Comparison of ENCODE assay signal across 24 mouse cellular contexts in genomic region chr9:14832046-14832445, GRCm38 (mm10). TPM values are rescaled to one million over a fixed set of nuclear protein-coding genes. Genes with fewer than 3 reads are reported as not detected.
A peak's percentile ranks its signal among the peaks of the same experiment; 100 is the strongest.
DNase-seq lines count a peak whose midpoint lies in the region; ATAC-seq and TF ChIP-seq lines count a peak whose summit lies in the region.
"Had no signal": no experiment of that assay in that cellular context is flagged by ENCODE, and none has a peak within 500 bp of the region (broad histone marks: within the 10 kb centered on the region; RNA-seq: fewer than 3 reads in every experiment).

No protein-coding gene starts in this region.

- TF ChIP-seq POLR2A in liver, adult 2 months (IDR thresholded peaks at IDR 0.05; ENCODE audit: extremely low read depth, insufficient read depth, low read length), result no peak
- no peak for TF ChIP-seq POLR2A in ES-Bruce4 (IDR thresholded peaks at IDR 0.05; ENCODE audit: insufficient read depth, low read length)

- no peaks in the 10 kb centered on the region for H3K27me3 ChIP-seq in forebrain, postnatal 0 days (ENCODE audit: insufficient read depth, low read length)
- H3K27me3 ChIP-seq in forebrain, embryonic 12.5 days, result no peaks in the 10 kb centered on the region
- H3K27me3 ChIP-seq in liver, adult 2 months (ENCODE audit: control insufficient read depth, insufficient read depth, low read length), result no peaks in the 10 kb centered on the region
- no peaks in the 10 kb centered on the region for H3K27me3 ChIP-seq in ES-Bruce4 (ENCODE audit: control insufficient read depth, insufficient read depth, low read length, poor library complexity, severe bottlenecking)
- no peaks in the 10 kb centered on the region for H3K27me3 ChIP-seq in neural tube, embryonic 15.5 days (replicated peaks)
- H3K27me3 ChIP-seq: embryonic facial prominence, embryonic 12.5 days; heart, embryonic 15.5 days; hindbrain, embryonic 12.5 days; limb, embryonic 12.5 days; neural tube, embryonic 13.5 days had no signal

- ATAC-seq in forebrain, postnatal 0 days, result no peak
- no peak for ATAC-seq in forebrain, embryonic 12.5 days (ENCODE audit: low FRiP score)
- peak; percentile 46; the same call in 1 of the 2 replicates for ATAC-seq in monocyte, adult 5-6 weeks (replicated peaks; ENCODE audit: insufficient number of reproducible peaks, low FRiP score, low TSS enrichment, poor library complexity, severe bottlenecking)
- no peak for ATAC-seq in neural tube, embryonic 15.5 days (ENCODE audit: low FRiP score)
- ATAC-seq: forebrain, embryonic 14.5 days had no signal

- no peaks in the 10 kb centered on the region for H3K4me1 ChIP-seq in forebrain, postnatal 0 days (ENCODE audit: insufficient read depth)
- no peaks in the 10 kb centered on the region for H3K4me1 ChIP-seq in forebrain, embryonic 12.5 days
- no peaks in the 10 kb centered on the region for H3K4me1 ChIP-seq in liver, adult 2 months (ENCODE audit: control insufficient read depth, insufficient read depth, low read length)
- no peaks in the 10 kb centered on the region for H3K4me1 ChIP-seq in ES-Bruce4 (ENCODE audit: control insufficient read depth, insufficient read depth, low read length)
- H3K4me1 ChIP-seq in neural tube, embryonic 15.5 days, result no peaks in the 10 kb centered on the region
- H3K4me1 ChIP-seq: embryonic facial prominence, embryonic 12.5 days; heart, embryonic 15.5 days; hindbrain, embryonic 12.5 days; limb, embryonic 12.5 days; neural tube, embryonic 13.5 days had no signal

- H3K79me2 ChIP-seq in liver, adult 2 months (ENCODE audit: control insufficient read depth, insufficient read depth, low read length), result no peaks in the 10 kb centered on the region

- H3K4me3 ChIP-seq in forebrain, postnatal 0 days (ENCODE audit: low read depth, low read length), result no peak overlapping the region
- H3K4me3 ChIP-seq in forebrain, embryonic 12.5 days (replicated peaks), result no peak overlapping the region
- H3K4me3 ChIP-seq in liver, adult 2 months (ENCODE audit: insufficient read depth, low read depth, low read length), result no peak overlapping the region
- H3K4me3 ChIP-seq in ES-Bruce4 (ENCODE audit: low read depth, low read length), result no peak overlapping the region
- H3K4me3 ChIP-seq in neural tube, embryonic 15.5 days (replicated peaks), result no peak overlapping the region
- H3K4me3 ChIP-seq: embryonic facial prominence, embryonic 12.5 days; erythroblast, embryonic 14.5 days; heart, embryonic 15.5 days; hindbrain, embryonic 12.5 days; limb, embryonic 12.5 days; neural tube, embryonic 13.5 days had no signal

- TF ChIP-seq EP300 in ES-Bruce4 (IDR thresholded peaks at IDR 0.05; ENCODE audit: insufficient read depth, low read depth, low read length), result no peak

- H3K36me3 ChIP-seq in forebrain, postnatal 0 days (ENCODE audit: insufficient read depth), result peaks cover 32% of the 10 kb centered on the region
- peaks cover 73% of the 10 kb centered on the region for H3K36me3 ChIP-seq in forebrain, embryonic 12.5 days (replicated peaks)
- H3K36me3 ChIP-seq in liver, adult 2 months (ENCODE audit: control insufficient read depth, insufficient read depth, low read length), result peaks cover 24% of the 10 kb centered on the region
- peaks cover 43% of the 10 kb centered on the region for H3K36me3 ChIP-seq in ES-Bruce4 (ENCODE audit: control insufficient read depth, insufficient read depth, low read length, poor library complexity, severe bottlenecking)
- H3K36me3 ChIP-seq in neural tube, embryonic 15.5 days, result peaks cover 30% of the 10 kb centered on the region

- no peak overlapping the region for H3K27ac ChIP-seq in forebrain, postnatal 0 days (ENCODE audit: low read depth, low read length)
- H3K27ac ChIP-seq in forebrain, embryonic 12.5 days, result no peak overlapping the region
- H3K27ac ChIP-seq in liver, adult 2 months (replicated peaks; ENCODE audit: insufficient read depth, low read depth, low read length), result no peak overlapping the region
- no peak overlapping the region for H3K27ac ChIP-seq in ES-Bruce4 (ENCODE audit: insufficient read depth, low read length)
- H3K27ac ChIP-seq in neural tube, embryonic 15.5 days (replicated peaks), result no peak overlapping the region
- H3K27ac ChIP-seq: embryonic facial prominence, embryonic 12.5 days; heart, embryonic 15.5 days; hindbrain, embryonic 12.5 days; limb, embryonic 12.5 days; neural tube, embryonic 13.5 days had no signal

- no peaks in the 10 kb centered on the region for H3K9me3 ChIP-seq in forebrain, postnatal 0 days (ENCODE audit: low read length)
- H3K9me3 ChIP-seq in forebrain, embryonic 12.5 days, result no peaks in the 10 kb centered on the region
- no peaks in the 10 kb centered on the region for H3K9me3 ChIP-seq in ES-Bruce4 (replicated peaks; ENCODE audit: control insufficient read depth, insufficient read depth, low read length, poor library complexity, severe bottlenecking)
- H3K9me3 ChIP-seq in neural tube, embryonic 15.5 days (replicated peaks), result no peaks in the 10 kb centered on the region
- H3K9me3 ChIP-seq: embryonic facial prominence, embryonic 12.5 days; heart, embryonic 15.5 days; hindbrain, embryonic 12.5 days; limb, embryonic 12.5 days; neural tube, embryonic 13.5 days had no signal

- 84% methylated on average over 5 of the region's 5 CpGs for WGBS in forebrain, postnatal 0 days
- 80% methylated on average over 5 of the region's 5 CpGs for WGBS in forebrain, embryonic 12.5 days
- WGBS in liver, adult 2 months, result 87% methylated on average over 5 of the region's 5 CpGs
- WGBS in neural tube, embryonic 15.5 days, result 83% methylated on average over 5 of the region's 5 CpGs

- no peak overlapping the region for H3K4me2 ChIP-seq in forebrain, postnatal 0 days (ENCODE audit: low read depth)
- H3K4me2 ChIP-seq in forebrain, embryonic 12.5 days, result no peak overlapping the region
- no peak overlapping the region for H3K4me2 ChIP-seq in neural tube, embryonic 15.5 days
- H3K4me2 ChIP-seq: embryonic facial prominence, embryonic 12.5 days; heart, embryonic 15.5 days; hindbrain, embryonic 12.5 days; limb, embryonic 12.5 days; midbrain, embryonic 11.5 days; neural tube, embryonic 13.5 days had no signal

- TF ChIP-seq CTCF in forebrain, postnatal 0 days (IDR thresholded peaks at IDR 0.05; ENCODE audit: low read depth), result 0 out of 2 replicates have a peak, but pooled peaks have one; percentile 20
- TF ChIP-seq CTCF in liver, adult 2 months (IDR thresholded peaks at IDR 0.05; ENCODE audit: low read depth, low read length), result peak; percentile 22; the same call in 1 of the 2 replicates
- TF ChIP-seq CTCF in ES-Bruce4 (IDR thresholded peaks at IDR 0.05; ENCODE audit: low read depth, low read length), result peak; percentile 2

- no peak for DNase-seq in forebrain, postnatal 0 days
- DNase-seq in liver, adult 2 months (ENCODE audit: extremely low read depth, low read depth, low spot score), result no peak
- no peak for DNase-seq in liver
- no peak for DNase-seq in urinary bladder, postnatal 14 days (ENCODE audit: low spot score)
- DNase-seq: adrenal gland, postnatal 25 days; cerebellum, adult 8-10 months; gastrocnemius, postnatal 14 days; lung, adult 18-20 months; lung, postnatal 36 days; right cerebral cortex, postnatal 14 days had no signal

- no peak overlapping the region for H3K9ac ChIP-seq in forebrain, postnatal 0 days
- H3K9ac ChIP-seq in forebrain, embryonic 12.5 days, result no peak overlapping the region
- H3K9ac ChIP-seq in liver, adult 2 months (ENCODE audit: low read depth, low read length), result no peak overlapping the region
- H3K9ac ChIP-seq in ES-Bruce4 (ENCODE audit: low read depth, poor library complexity, severe bottlenecking), result no peak overlapping the region
- H3K9ac ChIP-seq in neural tube, embryonic 15.5 days (replicated peaks), result no peak overlapping the region
- H3K9ac ChIP-seq: embryonic facial prominence, embryonic 12.5 days; heart, embryonic 15.5 days; hindbrain, embryonic 12.5 days; limb, embryonic 12.5 days; neural tube, embryonic 13.5 days had no signal

RNA-seq across cellular contexts. Expression of gene Gpr83, which starts 28.0 kb away (rescaled TPM):
- total RNA-seq in forebrain, postnatal 0 days (2014; rRNA removed), result 1.8 and 4.0 TPM in 2 replicates
- 2.6 and 2.7 TPM in 2 replicates for polyA plus RNA-seq in forebrain, postnatal 0 days (2015; fragmentation: Nextera tagmentation; extraction: Ambion mirVana)
- 0.51 and 0.70 TPM in 2 replicates for polyA plus RNA-seq in forebrain, embryonic 12.5 days (2016; fragmentation: Nextera tagmentation; extraction: Ambion mirVana)
- not detected in 2 replicates for total RNA-seq in liver, adult 2 months (2014; rRNA removed)
- polyA plus RNA-seq in liver, adult 2 months (2012; rRNA removed), result not detected in 2 replicates
- not detected in 2 replicates for polyA plus RNA-seq in ES-Bruce4 (2011; ENCODE audit: insufficient read depth, insufficient read length, low read depth, missing spikeins)
- total RNA-seq in monocyte, adult 5-6 weeks (2017), result 0.11 TPM in 1 of 3 replicates, not detected in the others
- polyA plus RNA-seq in neural tube, embryonic 15.5 days (2015; fragmentation: Nextera tagmentation; extraction: Ambion mirVana), result 1.1 and 4.4 TPM in 2 replicates
- total RNA-seq: adrenal gland, postnatal 25 days; common myeloid progenitor, adult 5-6 weeks; gastrocnemius, postnatal 14 days had no signal
- polyA plus RNA-seq: erythroblast, embryonic 14.5 days; urinary bladder, adult 2 months had no signal

RNA-seq across cellular contexts. Expression of gene Ankrd49, which starts 47.4 kb away (rescaled TPM):
- 24.8 and 31.3 TPM in 2 replicates for total RNA-seq in forebrain, postnatal 0 days (2014; rRNA removed)
- polyA plus RNA-seq in forebrain, postnatal 0 days (2015; fragmentation: Nextera tagmentation; extraction: Ambion mirVana), result 33.8 and 39.5 TPM in 2 replicates
- polyA plus RNA-seq in forebrain, embryonic 12.5 days (2016; fragmentation: Nextera tagmentation; extraction: Ambion mirVana), result 54.6 and 56.9 TPM in 2 replicates
- 9.0 and 9.4 TPM in 2 replicates for total RNA-seq in liver, adult 2 months (2014; rRNA removed)
- polyA plus RNA-seq in liver, adult 2 months (2012; rRNA removed), result 3.6 and 3.7 TPM in 2 replicates
- polyA plus RNA-seq in ES-Bruce4 (2011; ENCODE audit: insufficient read depth, insufficient read length, low read depth, missing spikeins), result 26.8 and 26.9 TPM in 2 replicates
- total RNA-seq in monocyte, adult 5-6 weeks (2017), result 25.3 to 39.9 TPM (median 37.0 TPM) in 3 replicates
- polyA plus RNA-seq in neural tube, embryonic 15.5 days (2015; fragmentation: Nextera tagmentation; extraction: Ambion mirVana), result 22.4 and 31.9 TPM in 2 replicates

RNA-seq across cellular contexts. Expression of gene Mre11a, which starts 47.6 kb away (rescaled TPM):
- total RNA-seq in forebrain, postnatal 0 days (2014; rRNA removed), result 9.8 and 11.8 TPM in 2 replicates
- 6.6 and 8.9 TPM in 2 replicates for polyA plus RNA-seq in forebrain, postnatal 0 days (2015; fragmentation: Nextera tagmentation; extraction: Ambion mirVana)
- 31.2 and 32.6 TPM in 2 replicates for polyA plus RNA-seq in forebrain, embryonic 12.5 days (2016; fragmentation: Nextera tagmentation; extraction: Ambion mirVana)
- 4.0 and 5.7 TPM in 2 replicates for total RNA-seq in liver, adult 2 months (2014; rRNA removed)
- polyA plus RNA-seq in liver, adult 2 months (2012; rRNA removed), result 1.6 TPM in 2 replicates
- 138 and 142 TPM in 2 replicates for polyA plus RNA-seq in ES-Bruce4 (2011; ENCODE audit: insufficient read depth, insufficient read length, low read depth, missing spikeins)
- 15.9 to 34.9 TPM (median 19.8 TPM) in 3 replicates for total RNA-seq in monocyte, adult 5-6 weeks (2017)
- polyA plus RNA-seq in neural tube, embryonic 15.5 days (2015; fragmentation: Nextera tagmentation; extraction: Ambion mirVana), result 10.8 and 14.3 TPM in 2 replicates
